Mouse (Mus musculus) effector memory CD4-positive, alpha-beta T cell, adult 7 months (primary cell): Measurements from ENCODE around the gene Selplg. TPM values are rescaled to one million over a fixed set of nuclear protein-coding genes. Genes with fewer than 3 reads are reported as not detected.

Experiments
- polyA plus RNA-seq: library from polyadenylated mRNA; unstranded; fragments of 100-300 nt; shearing (Covaris generic); gene quantifications from one replicate; pipeline ENCODE4 v1.2.1, GENCODE M21; 2017

Gene Selplg
- polyA plus RNA-seq: 1,519 TPM

GRCm38 (mm10) chr5:113832490-113832901, at the start of gene Selplg:
Gene Selplg (minus strand): TSS chr5:113832644.

GRCm38 (mm10) chr5:113800280-113800679, 32.2 kb downstream of the Selplg start, which contains the start of gene Tmem119:
Gene Tmem119 (minus strand): TSS chr5:113800516.

DNA sequence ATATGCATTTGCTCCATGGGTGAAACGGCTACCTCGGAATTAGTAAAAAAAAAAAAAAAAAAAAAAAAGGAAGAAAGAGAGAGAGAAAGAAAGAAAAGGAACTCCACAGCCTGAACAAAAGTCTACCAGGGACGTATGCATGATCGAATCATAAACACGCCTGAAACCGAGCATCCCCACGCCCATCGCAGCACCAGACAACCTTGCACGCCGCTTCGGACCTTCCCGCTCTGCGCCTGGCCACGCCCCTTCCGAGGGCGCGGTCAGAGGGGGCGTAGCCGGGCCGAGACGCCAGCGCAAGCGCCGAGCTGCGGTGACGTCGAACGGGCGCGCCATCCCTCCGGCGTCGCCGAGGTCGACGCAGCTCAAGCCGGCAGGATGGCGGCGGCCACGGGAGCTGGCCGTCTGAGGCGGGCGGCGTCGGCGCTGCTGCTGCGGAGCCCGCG, 60.0 kb downstream of the Selplg start, which contains the start of the genes Sart3 and Iscu:
Sart3 (minus strand) TSS at position 61 of the 446 bp plus-strand sequence.
Iscu (plus strand) TSS at position 299 of the 446 bp plus-strand sequence.

Other genes starting within 250 kb of the Selplg start
- not detected for gene Cmklr1, start 182.2 kb downstream of the Selplg start, polyA plus RNA-seq
- gene 1700069L16Rik, start 107.9 kb downstream of the Selplg start, polyA plus RNA-seq: not detected
- 5.8 TPM for gene Ficd, start 96.8 kb downstream of the Selplg start, polyA plus RNA-seq
- 61.8 TPM for gene Sart3, start 60.1 kb downstream of the Selplg start, polyA plus RNA-seq
- 113 TPM for gene Iscu, start 59.9 kb downstream of the Selplg start, polyA plus RNA-seq
- not detected for gene Tmem119, start 32.1 kb downstream of the Selplg start, polyA plus RNA-seq
- gene Coro1c, start 76.1 kb upstream of the Selplg start, polyA plus RNA-seq: 90.7 TPM
- 31.2 TPM for gene Ssh1, start 161.2 kb upstream of the Selplg start, polyA plus RNA-seq
- gene Dao, start 171.1 kb upstream of the Selplg start, polyA plus RNA-seq: 1.1 TPM
- 4.7 TPM for gene Usp30, start 232.8 kb upstream of the Selplg start, polyA plus RNA-seq